Mouse (Mus musculus) lung, adult 2 months (tissue): ENCODE results near the gene Metap2.
"Not testable (repeated sequence)": the region's sequence is repeated elsewhere in the genome, so short reads cannot be mapped to it uniquely, and the experiment has no call there.

Experiments
- CTCF ChIP-seq: fragments of 200-500 bp; IDR thresholded peaks from 2 replicates; pipeline ENCODE4 v1.5.1; 2011; ENCODE audit warnings: mild to moderate bottlenecking, low read length, control low read depth; ENCODE audit not compliant: insufficient read depth
- POLR2A ChIP-seq: fragments of 200-500 bp; IDR thresholded peaks from 2 replicates; pipeline ENCODE4 v1.6.1; 2011; ENCODE audit warnings: low read depth, mild to moderate bottlenecking, control low read depth, low read length, borderline replicate concordance; ENCODE audit errors: extremely low read depth

DNA sequence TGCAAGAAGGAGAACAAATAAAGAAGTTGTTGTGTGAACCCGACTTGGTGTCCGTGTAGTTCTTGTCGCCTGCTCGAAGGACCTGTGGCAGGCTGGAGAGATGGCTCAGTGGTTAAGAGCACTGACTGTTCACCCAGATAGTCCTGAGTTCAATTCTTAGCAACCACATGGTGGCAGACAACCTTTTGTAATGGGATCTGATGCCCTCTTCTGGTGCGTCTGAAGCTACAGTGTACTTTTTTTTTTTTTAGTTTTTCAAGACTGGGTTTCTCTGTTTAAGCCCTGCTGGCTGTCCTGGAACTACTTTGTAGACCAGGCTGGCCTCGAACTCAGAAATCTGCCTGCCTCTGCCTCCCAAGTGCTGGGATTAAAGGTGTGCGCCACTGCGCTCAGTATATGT lies 87.5 kb downstream of the Metap2 start:
- TF ChIP-seq CTCF, POLR2A: not testable (repeated sequence)
